Mouse (Mus musculus): ENCODE data around the gene Mydgf.

The Mydgf gene

DNA sequence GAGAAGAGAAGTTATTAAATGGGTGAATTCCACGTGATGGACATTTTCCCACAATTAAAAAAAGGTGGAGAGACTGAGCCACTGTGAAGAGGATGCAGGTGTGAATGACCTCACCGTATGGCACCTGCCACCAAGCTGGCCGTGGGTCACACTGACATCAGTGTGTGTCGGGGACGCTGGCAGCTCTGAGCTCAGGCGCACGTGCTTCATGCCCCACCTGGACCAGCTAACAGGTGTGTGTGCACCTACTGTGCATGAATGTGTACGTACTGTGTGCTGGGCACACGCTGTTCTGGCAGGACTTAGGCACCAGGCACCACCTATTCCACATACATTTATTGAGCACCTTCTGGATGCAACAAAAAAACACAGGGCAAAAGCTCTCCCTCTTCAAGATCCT lies 39.2 kb downstream of the Mydgf start:
- CTCF ChIA-PET: no interaction called here

GRCm38 (mm10) chr17:56141702-56142605 lies 41.8 kb downstream of the Mydgf start:
- CTCF ChIA-PET: no interaction called here

- CTCF ChIA-PET: interaction anchor here (0.6 kb wide), 1 partner anchor 47 kb away, joined by 3 read pairs; no protein-coding TSS in a partner anchor
Observed at GRCm38 (mm10) chr17:56139858-56140595, 43.7 kb downstream of the Mydgf start, which contains the start of gene Sema6b. Gene Sema6b (minus strand): TSS chr17:56140343.

DNA sequence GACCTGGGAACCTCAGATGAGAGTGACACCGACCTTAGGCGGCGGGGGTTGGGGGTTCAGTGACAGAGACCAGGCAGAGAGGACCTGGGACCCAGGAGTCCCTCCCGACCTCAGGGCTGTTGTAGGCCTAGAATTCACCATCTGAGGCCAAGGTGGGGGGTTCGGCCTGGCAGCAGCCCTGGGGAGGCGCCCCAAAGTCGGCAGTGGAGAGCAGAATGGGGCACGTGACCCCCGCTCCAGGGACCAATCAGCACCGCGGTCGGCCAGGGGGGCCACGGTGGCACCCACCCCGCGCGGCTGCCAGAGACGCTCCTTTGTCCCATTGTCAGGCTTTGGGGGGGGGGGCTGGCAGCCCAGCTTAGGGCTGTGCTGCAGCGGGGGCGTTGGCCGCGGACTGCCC lies 44.4 kb downstream of the Mydgf start:
- CTCF ChIA-PET: no interaction called here

DNA sequence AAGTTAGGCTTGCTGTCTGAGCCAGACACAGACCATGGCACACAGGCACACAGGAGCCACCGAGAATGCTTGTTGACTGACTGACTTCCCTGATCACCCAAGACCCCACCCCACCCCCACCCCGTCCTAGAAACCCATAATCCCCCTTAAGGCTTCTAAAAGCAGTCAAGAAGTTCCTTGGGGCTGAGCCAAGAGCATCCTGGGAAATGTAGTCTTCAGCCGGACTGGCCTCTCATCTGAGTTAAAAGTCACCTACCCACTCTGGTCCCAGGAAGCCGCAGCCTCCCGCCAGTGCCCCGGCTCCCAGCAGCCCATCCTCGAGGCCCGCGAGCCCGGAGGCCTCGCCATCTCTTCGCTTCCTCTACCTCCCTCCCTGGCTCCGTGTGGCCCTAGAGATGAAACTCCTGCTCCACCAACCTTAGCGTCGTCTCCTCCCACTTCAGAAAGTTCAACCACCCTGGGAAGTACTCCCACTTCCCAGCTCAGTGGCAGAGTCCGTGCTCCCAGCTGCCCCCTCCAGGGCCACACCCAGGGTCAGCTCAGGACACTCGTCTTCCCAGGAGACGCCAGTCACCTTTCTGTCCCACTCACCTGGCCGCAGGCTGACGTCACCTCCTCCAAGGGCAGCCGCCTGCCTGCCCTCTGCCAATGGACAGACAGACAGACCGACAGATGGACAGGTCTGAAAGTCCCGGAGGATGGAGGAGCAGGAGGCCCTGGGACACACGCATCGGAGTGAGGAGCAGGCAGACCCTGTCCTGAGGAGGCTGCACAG lies 45.7 kb downstream of the Mydgf start:
- CTCF ChIA-PET: interaction anchor here (0.5 to 0.7 kb wide), 2 partner anchors 18 to 624 kb away, joined by 3 to 6 read pairs; no protein-coding TSS in a partner anchor

- CTCF ChIA-PET: no interaction called here
Observed at GRCm38 (mm10) chr17:56136558-56136957, 47.2 kb downstream of the Mydgf start.

GRCm38 (mm10) chr17:56134463-56134971 lies 49.2 kb downstream of the Mydgf start:
- CTCF ChIA-PET: interaction anchor here (0.7 to 1.2 kb wide), 3 partner anchors 26 to 149 kb away, joined by 3 to 5 read pairs (median 4); no protein-coding TSS in a partner anchor

DNA sequence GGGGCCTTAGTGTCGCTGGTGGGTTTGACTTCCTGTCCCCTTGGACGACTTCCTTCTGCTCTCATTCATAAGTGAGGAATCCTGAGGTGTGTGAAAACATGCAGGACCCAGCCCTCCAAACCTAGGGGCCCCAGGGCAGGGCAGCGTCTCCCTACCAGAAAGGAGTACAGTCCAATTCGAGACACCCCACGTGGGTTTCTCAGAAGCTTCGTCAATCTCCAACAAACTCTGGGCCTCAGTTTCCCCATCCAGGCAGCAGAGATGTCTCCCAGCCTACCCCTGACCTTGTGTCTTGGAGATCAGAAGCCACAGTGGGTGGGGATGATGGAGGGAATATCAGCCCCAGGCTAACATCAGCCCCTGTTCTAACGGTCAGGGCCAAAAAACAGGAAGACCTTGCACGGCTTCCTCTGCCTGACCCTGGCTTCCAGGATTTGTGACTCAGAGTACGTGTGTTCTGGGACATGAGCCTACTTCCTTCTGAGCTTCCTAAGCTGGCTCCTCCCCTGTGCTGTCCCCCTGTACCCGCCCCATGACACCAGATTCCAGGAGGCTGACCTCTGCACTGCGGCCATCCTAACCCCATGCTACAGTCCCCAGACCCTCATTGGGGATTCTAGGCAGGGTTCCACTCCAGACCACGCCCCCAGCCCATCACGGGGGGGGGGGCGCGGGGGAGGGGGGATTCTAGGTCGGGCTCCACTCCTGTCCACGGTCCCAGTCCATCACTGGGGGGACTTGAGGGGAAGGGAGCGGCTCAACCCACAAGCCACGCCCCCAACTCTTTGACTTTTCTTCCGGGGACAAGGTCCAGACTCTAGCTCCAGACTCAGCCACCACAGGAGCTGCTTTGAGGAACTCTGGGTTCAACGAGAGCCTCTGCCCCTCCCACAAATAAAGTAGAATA lies 50.0 kb downstream of the Mydgf start:
- CTCF ChIA-PET: interaction anchor here (0.5 to 1.2 kb wide), 6 partner anchors 23 to 150 kb away, joined by 3 to 5 read pairs (median 3); no protein-coding TSS in a partner anchor

GRCm38 (mm10) chr17:56132661-56133060 lies 51.1 kb downstream of the Mydgf start:
- CTCF ChIA-PET: interaction anchor here (0.5 kb wide), 1 partner anchor 111 kb away, joined by 3 read pairs; no protein-coding TSS in a partner anchor

GRCm38 (mm10) chr17:56131814-56132213 lies 51.9 kb downstream of the Mydgf start:
- CTCF ChIA-PET: interaction anchor here (0.7 to 1.4 kb wide), 2 partner anchors 28 to 171 kb away, joined by 7 to 9 read pairs; no protein-coding TSS in a partner anchor

DNA sequence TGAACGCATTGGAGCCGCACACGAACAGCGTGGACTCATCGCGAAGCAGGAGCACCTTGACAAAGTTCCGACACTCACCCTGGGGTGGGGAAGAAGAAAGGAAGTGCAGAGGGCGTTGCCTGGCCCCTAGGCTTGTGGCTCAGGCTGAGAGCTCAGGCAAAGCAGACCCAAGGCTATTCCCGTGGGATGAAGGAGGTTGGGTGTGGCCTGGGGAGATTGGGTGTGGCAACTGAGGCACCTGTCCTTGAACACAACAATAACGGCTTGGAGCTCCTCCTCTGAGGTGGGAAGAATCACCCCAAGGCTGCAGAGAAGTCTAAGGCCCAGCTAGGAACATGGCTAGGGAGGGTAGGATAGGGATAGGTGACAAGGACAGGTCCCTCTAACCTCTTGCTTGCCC lies 52.6 kb downstream of the Mydgf start:
- CTCF ChIA-PET: interaction anchor here (0.6 to 1.4 kb wide), 3 partner anchors 28 to 172 kb away, joined by 7 to 9 read pairs (median 7); no protein-coding TSS in a partner anchor

DNA sequence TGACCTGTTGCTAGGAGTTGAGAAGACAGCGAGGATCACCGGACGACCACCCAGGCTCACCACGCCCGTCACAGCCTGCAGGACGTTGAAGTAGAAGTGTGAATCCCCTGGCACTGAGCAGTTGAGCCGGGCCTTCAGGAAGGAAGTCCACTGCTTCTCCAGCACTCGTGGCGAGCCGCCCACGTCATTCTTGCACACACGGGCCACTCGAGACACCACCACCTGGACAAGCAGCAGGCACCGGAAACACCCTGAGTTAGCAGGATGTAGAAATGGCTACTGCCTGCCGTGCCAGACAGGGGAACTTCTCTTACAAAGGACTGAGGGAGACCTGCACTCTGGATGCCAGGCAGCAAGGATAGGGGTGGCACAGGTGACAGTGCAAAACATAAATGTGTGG lies 55.5 kb downstream of the Mydgf start:
- CTCF ChIA-PET: no interaction called here

DNA sequence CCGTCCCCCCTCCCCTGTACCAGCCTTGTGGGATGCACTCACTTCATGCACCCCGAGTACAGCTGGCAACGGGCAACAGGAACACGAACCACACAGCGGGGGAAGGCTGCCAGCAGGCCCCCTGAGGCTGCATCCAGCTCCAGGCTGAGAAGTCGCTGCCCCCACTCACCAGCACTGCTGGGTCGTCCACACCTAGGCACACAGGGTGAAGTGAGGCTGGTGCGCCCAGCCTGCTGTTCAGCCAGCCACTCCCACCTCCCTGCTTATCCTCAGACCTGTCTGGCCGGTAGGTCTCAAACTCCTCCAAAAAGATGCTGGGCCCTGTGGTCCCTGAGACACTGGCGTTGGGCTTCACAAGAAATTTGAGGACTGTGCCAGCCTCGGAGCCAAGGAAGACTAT lies 57.5 kb downstream of the Mydgf start:
- CTCF ChIA-PET: no interaction called here
